Mouse (Mus musculus): Measurements from ENCODE around the gene Oip5. TPM values are rescaled to one million over a fixed set of nuclear protein-coding genes. Genes with fewer than 3 reads are reported as not detected.
A peak's percentile ranks its signal among the peaks of the same experiment; 100 is the strongest.
"Not testable (repeated sequence)": the region's sequence is repeated elsewhere in the genome, so short reads cannot be mapped to it uniquely, and the experiment has no call there.

The Oip5 gene
- polyA plus RNA-seq, 1 experiment from 2014 or later: 27.8 TPM

DNA sequence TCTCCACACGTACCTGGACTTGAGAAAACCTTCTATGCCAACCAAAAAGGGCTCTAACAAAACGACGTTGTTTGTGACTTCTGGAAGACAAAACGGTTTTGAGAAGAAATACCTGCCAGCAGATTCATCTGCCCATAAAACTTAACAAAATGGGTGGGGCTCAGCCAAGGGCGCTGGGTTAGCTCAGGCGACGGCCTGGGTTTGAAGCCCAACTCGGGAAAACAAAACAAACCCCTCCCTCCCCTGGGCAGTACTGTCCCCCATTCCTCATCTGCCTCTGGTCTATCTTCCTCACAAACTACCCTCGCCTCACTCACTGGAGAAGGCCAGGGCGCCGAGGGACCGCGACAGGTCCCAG is 449 bp downstream of the Oip5 start:
- ATAC-seq (ENCODE audit: low read depth): peak; percentile 55; the same call in 1 of the 2 replicates
- Histone ChIP-seq H3K4me3 (ENCODE audit: low read length) (peak overlapping the region; percentile 94), H3K4me2 (ENCODE audit: low read depth, low read length) (peak overlapping the region; percentile 77), H3K9me3 (ENCODE audit: control insufficient read depth, low read length) (no peaks in the 10 kb centered on the region), H3K36me3 (ENCODE audit: control insufficient read depth, insufficient read depth, low read length) (no peaks in the 10 kb centered on the region), H3K4me1 (replicated peaks; ENCODE audit: control insufficient read depth, insufficient read depth, low read length) (peaks cover 16% of the 10 kb centered on the region), H3K9ac (ENCODE audit: low read length) (peak overlapping the region; percentile 84), H3K27me3 (ENCODE audit: control insufficient read depth, insufficient read depth, low read depth, low read length) (no peaks in the 10 kb centered on the region), H3K27ac (ENCODE audit: low read length) (peak overlapping the region; percentile 80)
- under 1% methylated on average over 13 of the region's 13 CpGs for WGBS

- WGBS: 86% methylated on average over 4 of the region's 4 CpGs
- 0 out of 2 replicates have a peak, but pooled peaks cover 4% of the 10 kb centered on the region for H3K4me1 ChIP-seq (replicated peaks; ENCODE audit: control insufficient read depth, insufficient read depth, low read length)
- no peak for ATAC-seq (ENCODE audit: low read depth)
- H3K36me3 ChIP-seq (ENCODE audit: control insufficient read depth, insufficient read depth, low read length): peaks cover 27% of the 10 kb centered on the region
- no peak overlapping the region for H3K4me2 ChIP-seq (ENCODE audit: low read depth, low read length)
- no peak overlapping the region for H3K9ac ChIP-seq (ENCODE audit: low read length)
- no peaks in the 10 kb centered on the region for H3K9me3 ChIP-seq (ENCODE audit: control insufficient read depth, low read length)
- H3K4me3 ChIP-seq (ENCODE audit: low read length): no peak overlapping the region
- no peak overlapping the region for H3K27ac ChIP-seq (ENCODE audit: low read length)
- H3K27me3 ChIP-seq (ENCODE audit: control insufficient read depth, insufficient read depth, low read depth, low read length): no peaks in the 10 kb centered on the region
Observed at GRCm38 (mm10) chr2:119607023-119607422, 11.2 kb downstream of the Oip5 start.

DNA sequence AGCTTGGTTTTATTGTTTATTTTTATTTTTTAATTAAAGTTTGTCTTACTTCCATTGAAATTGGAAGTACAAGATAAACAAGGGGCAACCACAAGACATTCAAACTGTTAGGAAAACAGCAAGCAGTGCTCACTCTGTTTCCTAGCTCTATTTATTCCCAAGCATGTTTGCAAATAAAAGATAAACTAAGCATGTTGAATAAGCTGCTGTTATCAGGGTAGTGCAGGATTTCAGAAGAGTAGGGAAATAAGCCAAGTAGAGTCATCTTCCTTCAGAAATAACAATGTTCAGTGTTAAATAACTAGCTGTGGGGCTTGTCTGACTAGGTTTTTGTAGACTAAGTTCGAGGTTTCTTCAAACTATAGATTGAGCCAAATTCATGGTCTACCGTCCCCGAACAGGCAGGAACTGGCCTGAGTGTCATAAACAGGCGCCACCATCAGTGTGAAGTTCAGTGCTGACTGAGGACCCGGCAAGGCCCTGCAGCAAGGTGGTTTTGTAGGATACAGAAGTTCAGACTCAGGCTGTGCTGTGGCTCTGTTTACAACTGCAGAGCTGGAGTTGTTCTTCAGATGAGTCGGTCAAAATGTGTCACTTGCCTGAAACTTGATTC is 12.8 kb downstream of the Oip5 start:
- no peak overlapping the region for H3K4me3 ChIP-seq (ENCODE audit: low read length)
- 0 out of 2 replicates have a peak, but pooled peaks cover 4% of the 10 kb centered on the region for H3K4me1 ChIP-seq (replicated peaks; ENCODE audit: control insufficient read depth, insufficient read depth, low read length)
- no peak overlapping the region for H3K4me2 ChIP-seq (ENCODE audit: low read depth, low read length)
- peaks cover 27% of the 10 kb centered on the region for H3K36me3 ChIP-seq (ENCODE audit: control insufficient read depth, insufficient read depth, low read length)
- ATAC-seq (ENCODE audit: low read depth): no peak
- H3K9me3 ChIP-seq (ENCODE audit: control insufficient read depth, low read length): no peaks in the 10 kb centered on the region
- H3K27me3 ChIP-seq (ENCODE audit: control insufficient read depth, insufficient read depth, low read depth, low read length): no peaks in the 10 kb centered on the region
- H3K9ac ChIP-seq (ENCODE audit: low read length): no peak overlapping the region
- no peak overlapping the region for H3K27ac ChIP-seq (ENCODE audit: low read length)
- WGBS: 79% methylated on average over 6 of the region's 6 CpGs

GRCm38 (mm10) chr2:119603909-119604308 is 14.4 kb downstream of the Oip5 start:
- no peak overlapping the region for H3K27ac ChIP-seq (ENCODE audit: low read length)
- H3K27me3 ChIP-seq (ENCODE audit: control insufficient read depth, insufficient read depth, low read depth, low read length): no peaks in the 10 kb centered on the region
- 29% methylated on average over 2 of the region's 2 CpGs for WGBS
- H3K4me1 ChIP-seq (replicated peaks; ENCODE audit: control insufficient read depth, insufficient read depth, low read length): 0 out of 2 replicates have a peak, but pooled peaks cover 4% of the 10 kb centered on the region
- H3K4me3 ChIP-seq (ENCODE audit: low read length): no peak overlapping the region
- H3K9me3 ChIP-seq (ENCODE audit: control insufficient read depth, low read length): no peaks in the 10 kb centered on the region
- no peak overlapping the region for H3K9ac ChIP-seq (ENCODE audit: low read length)
- H3K4me2 ChIP-seq (ENCODE audit: low read depth, low read length): no peak overlapping the region
- peaks cover 27% of the 10 kb centered on the region for H3K36me3 ChIP-seq (ENCODE audit: control insufficient read depth, insufficient read depth, low read length)
- no peak for ATAC-seq (ENCODE audit: low read depth)

DNA sequence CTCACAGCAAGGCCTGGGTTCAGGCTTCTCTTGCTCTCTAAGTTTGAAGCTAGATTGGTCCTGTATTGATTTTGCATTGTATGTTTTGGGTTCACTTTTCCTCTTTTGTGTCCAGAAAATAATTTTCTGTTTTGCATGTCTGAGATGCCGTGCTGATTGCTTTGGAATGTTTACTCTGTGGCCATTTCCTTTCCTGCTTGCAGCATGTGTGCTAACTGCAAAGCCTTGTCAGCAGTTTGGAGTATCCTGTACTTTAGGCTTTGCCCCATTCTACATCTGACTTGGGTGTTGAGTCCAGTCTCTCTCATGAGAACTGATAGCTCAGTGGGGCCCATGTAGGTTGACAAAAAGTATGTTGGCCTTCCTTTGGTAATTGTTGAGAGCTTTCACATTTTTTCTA is 15.8 kb downstream of the Oip5 start:
- Histone ChIP-seq H3K9ac (ENCODE audit: low read length) (no peak overlapping the region), H3K4me3 (ENCODE audit: low read length) (no peak overlapping the region), H3K36me3 (ENCODE audit: control insufficient read depth, insufficient read depth, low read length) (peaks cover 26% of the 10 kb centered on the region), H3K27me3 (ENCODE audit: control insufficient read depth, insufficient read depth, low read depth, low read length) (no peaks in the 10 kb centered on the region), H3K9me3 (ENCODE audit: control insufficient read depth, low read length) (no peaks in the 10 kb centered on the region), H3K4me1 (replicated peaks; ENCODE audit: control insufficient read depth, insufficient read depth, low read length) (0 out of 2 replicates have a peak, but pooled peaks cover 4% of the 10 kb centered on the region), H3K4me2 (ENCODE audit: low read depth, low read length) (no peak overlapping the region), H3K27ac (ENCODE audit: low read length) (no peak overlapping the region)
- WGBS: 19% methylated on average over 1 of the region's 1 CpGs
- ATAC-seq (ENCODE audit: low read depth): no peak

DNA sequence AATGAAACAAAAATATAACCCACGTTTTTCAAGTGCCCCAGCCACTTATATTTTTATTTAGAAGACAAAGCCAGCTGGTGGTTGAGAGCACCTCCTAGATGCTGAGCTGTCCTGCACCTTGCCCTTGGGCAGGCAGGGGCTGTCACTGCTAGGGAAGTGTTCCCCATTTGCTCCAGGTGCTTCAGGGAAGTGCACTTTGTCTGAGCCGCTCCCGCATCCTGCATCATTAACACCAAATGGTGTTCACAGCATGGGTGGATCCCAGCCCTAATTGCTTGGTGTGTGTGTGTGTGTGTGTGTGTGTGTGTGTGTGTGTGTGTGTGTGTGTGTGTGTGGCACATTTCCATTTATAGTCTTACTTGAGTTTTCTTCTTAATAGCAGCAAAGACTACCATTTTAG is 16.7 kb downstream of the Oip5 start:
- not testable (repeated sequence) for H3K27ac ChIP-seq (ENCODE audit: low read length); ATAC-seq (ENCODE audit: low read depth); H3K4me2 ChIP-seq (ENCODE audit: low read depth, low read length); H3K9ac ChIP-seq (ENCODE audit: low read length); H3K27me3 ChIP-seq (ENCODE audit: control insufficient read depth, insufficient read depth, low read depth, low read length); H3K9me3 ChIP-seq (ENCODE audit: control insufficient read depth, low read length); H3K4me3 ChIP-seq (ENCODE audit: low read length); H3K4me1 ChIP-seq (replicated peaks; ENCODE audit: control insufficient read depth, insufficient read depth, low read length)
- peaks cover 30% of the 10 kb centered on the region for H3K36me3 ChIP-seq (ENCODE audit: control insufficient read depth, insufficient read depth, low read length)
- WGBS: 65% methylated on average over 3 of the region's 3 CpGs

- Histone ChIP-seq H3K4me2 (ENCODE audit: low read depth, low read length) (no peak overlapping the region), H3K4me1 (replicated peaks; ENCODE audit: control insufficient read depth, insufficient read depth, low read length) (0 out of 2 replicates have a peak, but pooled peaks cover 4% of the 10 kb centered on the region), H3K27ac (ENCODE audit: low read length) (no peak overlapping the region), H3K36me3 (ENCODE audit: control insufficient read depth, insufficient read depth, low read length) (peaks cover 26% of the 10 kb centered on the region), H3K9ac (ENCODE audit: low read length) (no peak overlapping the region), H3K4me3 (ENCODE audit: low read length) (no peak overlapping the region), H3K27me3 (ENCODE audit: control insufficient read depth, insufficient read depth, low read depth, low read length) (no peaks in the 10 kb centered on the region), H3K9me3 (ENCODE audit: control insufficient read depth, low read length) (no peaks in the 10 kb centered on the region)
- ATAC-seq (ENCODE audit: low read depth): no peak
- WGBS: 80% methylated on average over 4 of the region's 4 CpGs
Observed at GRCm38 (mm10) chr2:119601027-119601426, 17.2 kb downstream of the Oip5 start.

DNA sequence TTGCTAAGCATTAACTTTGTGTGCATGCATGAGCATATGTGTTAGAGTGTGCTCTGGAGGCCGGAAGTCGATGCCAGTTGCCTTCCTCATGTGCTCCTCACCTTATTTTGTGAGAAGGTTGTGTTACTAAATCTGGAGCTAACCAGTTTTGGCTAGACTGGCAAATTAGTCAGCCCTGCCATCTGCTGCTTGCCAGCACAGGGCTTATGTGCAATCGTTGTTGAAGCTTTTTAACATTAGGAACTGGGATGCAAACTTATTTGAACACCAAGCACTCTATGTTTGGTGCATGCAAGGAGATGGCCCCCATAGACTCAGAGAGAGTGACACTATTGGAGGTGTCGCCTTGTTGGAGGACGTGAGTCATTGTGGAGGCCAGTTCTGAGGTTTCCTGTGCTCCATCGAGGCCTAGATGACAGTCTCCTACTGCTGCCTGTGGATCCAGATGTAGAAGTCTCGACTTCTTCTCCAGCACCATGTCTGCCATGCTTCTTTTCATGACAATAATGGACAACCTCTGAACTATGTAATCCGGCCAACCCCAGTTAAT is 21.4 kb downstream of the Oip5 start:
- H3K9me3 ChIP-seq (ENCODE audit: control insufficient read depth, low read length): no peaks in the 10 kb centered on the region
- WGBS: 86% methylated on average over 8 of the region's 8 CpGs
- H3K36me3 ChIP-seq (ENCODE audit: control insufficient read depth, insufficient read depth, low read length): peaks cover 20% of the 10 kb centered on the region
- ATAC-seq (ENCODE audit: low read depth): no peak
- peaks cover 6% of the 10 kb centered on the region for H3K4me1 ChIP-seq (replicated peaks; ENCODE audit: control insufficient read depth, insufficient read depth, low read length)
- H3K4me3 ChIP-seq (ENCODE audit: low read length): no peak overlapping the region
- H3K9ac ChIP-seq (ENCODE audit: low read length): no peak overlapping the region
- H3K27me3 ChIP-seq (ENCODE audit: control insufficient read depth, insufficient read depth, low read depth, low read length): no peaks in the 10 kb centered on the region
- no peak overlapping the region for H3K27ac ChIP-seq (ENCODE audit: low read length)
- H3K4me2 ChIP-seq (ENCODE audit: low read depth, low read length): no peak overlapping the region

GRCm38 (mm10) chr2:119595308-119595707 is 23.0 kb downstream of the Oip5 start:
- ATAC-seq (ENCODE audit: low read depth): no peak
- Histone ChIP-seq H3K27ac (ENCODE audit: low read length) (no peak overlapping the region), H3K27me3 (ENCODE audit: control insufficient read depth, insufficient read depth, low read depth, low read length) (no peaks in the 10 kb centered on the region), H3K9me3 (ENCODE audit: control insufficient read depth, low read length) (no peaks in the 10 kb centered on the region), H3K4me3 (ENCODE audit: low read length) (peak overlapping the region; percentile 81), H3K9ac (ENCODE audit: low read length) (peak overlapping the region; percentile 93), H3K36me3 (ENCODE audit: control insufficient read depth, insufficient read depth, low read length) (peaks cover 20% of the 10 kb centered on the region), H3K4me1 (replicated peaks; ENCODE audit: control insufficient read depth, insufficient read depth, low read length) (peaks cover 6% of the 10 kb centered on the region), H3K4me2 (ENCODE audit: low read depth, low read length) (peak overlapping the region; percentile 71)
- 24% methylated on average over 4 of the region's 4 CpGs for WGBS

All from lung, embryonic 16.5 days (tissue).